Mouse (Mus musculus) heart, embryonic 13.5 days (tissue): ENCODE data around the gene Atf6. TPM values are rescaled to one million over a fixed set of nuclear protein-coding genes. Genes with fewer than 3 reads are reported as not detected.

Experiments used
- ATAC-seq: fragments of 200-750 bp; cut with Nextera tagmentation; 2 replicates; pipeline ENCODE4 v1.8.0; 2017; ENCODE audit warnings: moderate TSS enrichment; ENCODE audit not compliant: insufficient number of reproducible peaks, low FRiP score, low TSS enrichment; ENCODE audit errors: extremely low read depth
- H3K27ac ChIP-seq: fragments of 300-500 bp; sonication (generic); replicated peaks from 2 replicates; pipeline ENCODE4 v1.5.1; 2015; ENCODE audit warnings: moderate library complexity, mild to moderate bottlenecking, inconsistent platforms
- H3K27me3 ChIP-seq: fragments of 300-500 bp; sonication (generic); replicated peaks from 2 replicates; pipeline ENCODE4 v1.6.1; 2015; ENCODE audit warnings: mild to moderate bottlenecking, inconsistent platforms
- H3K36me3 ChIP-seq: fragments of 300-500 bp; sonication (generic); 2 replicates; pipeline ENCODE4 v1.6.1; 2015; ENCODE audit warnings: mild to moderate bottlenecking, inconsistent platforms
- H3K4me1 ChIP-seq: fragments of 300-500 bp; sonication (generic); 2 replicates; pipeline ENCODE4 v1.6.1; 2015; ENCODE audit warnings: inconsistent platforms
- H3K4me2 ChIP-seq: fragments of 300-500 bp; sonication (generic); 2 replicates; pipeline ENCODE4 v1.6.1; 2015; ENCODE audit warnings: inconsistent platforms, mild to moderate bottlenecking, moderate library complexity
- H3K4me3 ChIP-seq: fragments of 300-500 bp; sonication (generic); 2 replicates; pipeline ENCODE4 v1.5.1; 2015; ENCODE audit warnings: moderate library complexity, mild to moderate bottlenecking, inconsistent platforms
- H3K9ac ChIP-seq: fragments of 300-500 bp; sonication (generic); 2 replicates; pipeline ENCODE4 v1.6.1; 2015; ENCODE audit warnings: inconsistent platforms, mild to moderate bottlenecking, moderate library complexity
- H3K9me3 ChIP-seq: fragments of 300-500 bp; sonication (generic); 2 replicates; pipeline ENCODE4 v1.6.1; 2016; ENCODE audit warnings: inconsistent platforms
- WGBS: fragments of 180-500 bp; shearing (Covaris S2); methylation state at CpG from one replicate; pipeline ENCODE4 v1.1.7; 2015; ENCODE audit warnings: mixed read lengths; 5-methylcytosine and 5-hydroxymethylcytosine counted together
- polyA plus RNA-seq: library from polyadenylated mRNA; unstranded; fragments of >200 nt; fragmentation: Nextera tagmentation; extraction: Ambion mirVana; gene quantifications from 2 replicates; pipeline ENCODE4 v1.2.1, GENCODE M21; 2015

Gene Atf6
- polyA plus RNA-seq, 1 experiment from 2014 or later, result 10.1 TPM

GRCm38 (mm10) chr1:170702263-170702662 lies 165.3 kb downstream of the Atf6 start:
- Histone ChIP-seq H3K9me3 (no peaks in the 10 kb centered on the region), H3K4me2 (no peak overlapping the region), H3K4me1 (peaks cover 24% of the 10 kb centered on the region), H3K4me3 (no peak overlapping the region), H3K27ac (no peak overlapping the region), H3K36me3 (no peaks in the 10 kb centered on the region), H3K27me3 (no peaks in the 10 kb centered on the region), H3K9ac (no peak overlapping the region)
- WGBS, result 71% methylated on average over 2 of the region's 2 CpGs
- ATAC-seq, result no peak

GRCm38 (mm10) chr1:170701582-170701981 lies 166.0 kb downstream of the Atf6 start:
- Histone ChIP-seq H3K36me3 (no peaks in the 10 kb centered on the region), H3K27me3 (no peaks in the 10 kb centered on the region), H3K27ac (no peak overlapping the region), H3K4me1 (peaks cover 24% of the 10 kb centered on the region), H3K4me3 (no peak overlapping the region), H3K9me3 (no peaks in the 10 kb centered on the region), H3K9ac (no peak overlapping the region), H3K4me2 (no peak overlapping the region)
- 78% methylated on average over 8 of the region's 8 CpGs for WGBS
- ATAC-seq, result no peak

- no peak overlapping the region for H3K4me2 ChIP-seq
- ATAC-seq, result no peak
- H3K4me3 ChIP-seq, result no peak overlapping the region
- 67% methylated on average over 3 of the region's 3 CpGs for WGBS
- no peaks in the 10 kb centered on the region for H3K36me3 ChIP-seq
- no peaks in the 10 kb centered on the region for H3K27me3 ChIP-seq
- H3K9ac ChIP-seq, result no peak overlapping the region
- peaks cover 24% of the 10 kb centered on the region for H3K4me1 ChIP-seq
- no peak overlapping the region for H3K27ac ChIP-seq
- H3K9me3 ChIP-seq, result no peaks in the 10 kb centered on the region
These were observed 166.4 kb downstream of the Atf6 start for GRCm38 (mm10) chr1:170701178-170701577.

GRCm38 (mm10) chr1:170700496-170701027 lies 167.0 kb downstream of the Atf6 start:
- 71% methylated on average over 3 of the region's 3 CpGs for WGBS
- Histone ChIP-seq H3K9me3 (no peaks in the 10 kb centered on the region), H3K9ac (no peak overlapping the region), H3K4me1 (peaks cover 24% of the 10 kb centered on the region), H3K4me3 (no peak overlapping the region), H3K36me3 (no peaks in the 10 kb centered on the region), H3K27ac (no peak overlapping the region), H3K4me2 (no peak overlapping the region), H3K27me3 (no peaks in the 10 kb centered on the region)
- ATAC-seq, result no peak

- no peaks in the 10 kb centered on the region for H3K36me3 ChIP-seq
- H3K4me2 ChIP-seq, result no peak overlapping the region
- H3K9ac ChIP-seq, result no peak overlapping the region
- H3K27me3 ChIP-seq, result no peaks in the 10 kb centered on the region
- 67% methylated on average over 9 of the region's 9 CpGs for WGBS
- peaks cover 26% of the 10 kb centered on the region for H3K4me1 ChIP-seq
- ATAC-seq, result no peak
- H3K27ac ChIP-seq, result no peak overlapping the region
- H3K9me3 ChIP-seq, result no peaks in the 10 kb centered on the region
- H3K4me3 ChIP-seq, result no peak overlapping the region
These were observed 168.0 kb downstream of the Atf6 start for GRCm38 (mm10) chr1:170699553-170699952.

GRCm38 (mm10) chr1:170698771-170699170 lies 168.8 kb downstream of the Atf6 start:
- no peak overlapping the region for H3K4me2 ChIP-seq
- H3K4me1 ChIP-seq, result peaks cover 28% of the 10 kb centered on the region
- no peaks in the 10 kb centered on the region for H3K27me3 ChIP-seq
- H3K9ac ChIP-seq, result no peak overlapping the region
- H3K36me3 ChIP-seq, result no peaks in the 10 kb centered on the region
- no peak overlapping the region for H3K27ac ChIP-seq
- H3K9me3 ChIP-seq, result no peaks in the 10 kb centered on the region
- ATAC-seq, result no peak
- H3K4me3 ChIP-seq, result no peak overlapping the region
- 67% methylated on average over 3 of the region's 3 CpGs for WGBS

GRCm38 (mm10) chr1:170697771-170698356 lies 169.7 kb downstream of the Atf6 start:
- ATAC-seq, result no peak
- no peaks in the 10 kb centered on the region for H3K9me3 ChIP-seq

GRCm38 (mm10) chr1:170696996-170697395 lies 170.6 kb downstream of the Atf6 start:
- no peaks in the 10 kb centered on the region for H3K9me3 ChIP-seq

More at GRCm38 (mm10) chr1:170697771-170698356, 169.7 kb downstream of the Atf6 start:
- Histone ChIP-seq H3K27ac (no peak overlapping the region), H3K4me3 (no peak overlapping the region), H3K4me2 (no peak overlapping the region), H3K36me3 (no peaks in the 10 kb centered on the region), H3K9ac (no peak overlapping the region), H3K4me1 (peaks cover 31% of the 10 kb centered on the region), H3K27me3 (no peaks in the 10 kb centered on the region)
- WGBS, result 79% methylated on average over 7 of the region's 7 CpGs

GRCm38 (mm10) chr1:170695326-170695725 lies 172.2 kb downstream of the Atf6 start:
- no peaks in the 10 kb centered on the region for H3K36me3 ChIP-seq
- no peak overlapping the region for H3K4me3 ChIP-seq
- no peaks in the 10 kb centered on the region for H3K9me3 ChIP-seq
- H3K4me1 ChIP-seq, result peaks cover 26% of the 10 kb centered on the region
- H3K27ac ChIP-seq, result no peak overlapping the region
- no peak overlapping the region for H3K4me2 ChIP-seq
- ATAC-seq, result no peak
- WGBS, result 74% methylated on average over 6 of the region's 6 CpGs
- H3K9ac ChIP-seq, result no peak overlapping the region
- H3K27me3 ChIP-seq, result no peaks in the 10 kb centered on the region

More at GRCm38 (mm10) chr1:170696996-170697395, 170.6 kb downstream of the Atf6 start:
- no peak overlapping the region for H3K9ac ChIP-seq
- peaks cover 31% of the 10 kb centered on the region for H3K4me1 ChIP-seq
- ATAC-seq, result no peak
- 90% methylated on average over 8 of the region's 8 CpGs for WGBS
- H3K4me2 ChIP-seq, result no peak overlapping the region
- H3K4me3 ChIP-seq, result no peak overlapping the region
- no peak overlapping the region for H3K27ac ChIP-seq
- H3K27me3 ChIP-seq, result no peaks in the 10 kb centered on the region
- H3K36me3 ChIP-seq, result no peaks in the 10 kb centered on the region

- no peak overlapping the region for H3K27ac ChIP-seq
- H3K9me3 ChIP-seq, result no peaks in the 10 kb centered on the region
- no peaks in the 10 kb centered on the region for H3K36me3 ChIP-seq
- no peak for ATAC-seq
- WGBS, result 34% methylated on average over 5 of the region's 5 CpGs
- peaks cover 24% of the 10 kb centered on the region for H3K4me1 ChIP-seq
- H3K9ac ChIP-seq, result no peak overlapping the region
- H3K27me3 ChIP-seq, result no peaks in the 10 kb centered on the region
- no peak overlapping the region for H3K4me2 ChIP-seq
- H3K4me3 ChIP-seq, result no peak overlapping the region
These were observed 172.7 kb downstream of the Atf6 start for GRCm38 (mm10) chr1:170694821-170695291.

GRCm38 (mm10) chr1:170691301-170691700 lies 176.3 kb downstream of the Atf6 start:
- Histone ChIP-seq H3K27ac (no peak overlapping the region), H3K4me3 (no peak overlapping the region), H3K9me3 (no peaks in the 10 kb centered on the region), H3K9ac (no peak overlapping the region), H3K36me3 (no peaks in the 10 kb centered on the region), H3K27me3 (no peaks in the 10 kb centered on the region), H3K4me1 (peaks cover 13% of the 10 kb centered on the region), H3K4me2 (no peak overlapping the region)
- 65% methylated on average over 5 of the region's 5 CpGs for WGBS
- no peak for ATAC-seq

- Histone ChIP-seq H3K27me3 (no peaks in the 10 kb centered on the region), H3K9ac (no peak overlapping the region), H3K4me2 (no peak overlapping the region), H3K27ac (no peak overlapping the region), H3K36me3 (no peaks in the 10 kb centered on the region), H3K9me3 (no peaks in the 10 kb centered on the region), H3K4me3 (no peak overlapping the region), H3K4me1 (peaks cover 7% of the 10 kb centered on the region)
- no peak for ATAC-seq
- WGBS, result 88% methylated on average over 8 of the region's 8 CpGs
These were observed 177.8 kb downstream of the Atf6 start for GRCm38 (mm10) chr1:170689773-170690172.
